Mouse (Mus musculus) brain, embryonic 14.5 days (tissue): Measurements from ENCODE around the gene Pck1.

Experiments used
- CTCF ChIP-seq: fragments of 200-500 bp; IDR thresholded peaks from 2 replicates; pipeline ENCODE4 v1.5.1; 2012; ENCODE audit warnings: inconsistent platforms, mild to moderate bottlenecking, moderate library complexity, borderline replicate concordance; ENCODE audit not compliant: insufficient read depth, insufficient read length; ENCODE audit errors: extremely low read depth
- POLR2A ChIP-seq: fragments of 200-500 bp; IDR thresholded peaks from 2 replicates; pipeline ENCODE4 v1.6.1; 2012; ENCODE audit warnings: mild to moderate bottlenecking, inconsistent platforms, borderline replicate concordance; ENCODE audit not compliant: poor library complexity, insufficient read depth, insufficient read length, severe bottlenecking; ENCODE audit errors: extremely low read depth

DNA sequence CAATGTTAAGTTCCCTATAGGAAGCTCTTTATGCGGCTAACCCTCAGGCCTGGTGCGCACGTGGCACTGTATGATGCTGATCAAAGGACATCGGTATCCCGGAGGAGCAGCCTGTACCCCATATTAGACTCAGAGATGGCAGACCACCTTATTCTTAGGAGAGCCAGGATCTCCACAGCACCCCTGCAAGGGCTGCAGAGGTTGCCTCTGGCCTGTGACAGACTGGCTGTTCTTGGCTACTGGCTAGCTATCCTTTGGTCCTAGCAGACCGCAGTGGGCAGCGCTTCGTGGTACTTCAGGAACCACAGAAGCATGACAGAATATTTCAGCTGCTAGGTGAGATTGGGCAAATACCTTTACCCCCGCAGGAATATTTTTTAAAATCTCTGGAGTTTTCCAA lies 46.4 kb upstream of the Pck1 start:
- TF ChIP-seq CTCF = no peak
- no peak for TF ChIP-seq POLR2A
